Comparison of ENCODE assay signal across 18 mouse cellular contexts in genomic region chr10:85242701-85243100, GRCm38 (mm10). TPM values are rescaled to one million over a fixed set of nuclear protein-coding genes. Genes with fewer than 3 reads are reported as not detected.
DNase-seq lines count a peak whose midpoint lies in the region; ATAC-seq and TF ChIP-seq lines count a peak whose summit lies in the region.
"Had no signal": no experiment of that assay in that cellular context is flagged by ENCODE, and none has a peak within 500 bp of the region (broad histone marks: within the 10 kb centered on the region; RNA-seq: fewer than 3 reads in every experiment).

No protein-coding gene starts in this region.

- ATAC-seq in hindbrain, embryonic 11.5 days (ENCODE audit: low FRiP score), result no peak
- ATAC-seq: forebrain, embryonic 13.5 days; forebrain, postnatal 0 days; intestine, embryonic 16.5 days had no signal

- H3K9ac ChIP-seq in hindbrain, embryonic 11.5 days (ENCODE audit: low read depth, low read length), result no peak overlapping the region
- H3K9ac ChIP-seq: embryonic facial prominence, embryonic 13.5 days; forebrain, embryonic 13.5 days; forebrain, postnatal 0 days; heart, embryonic 12.5 days; hindbrain, embryonic 15.5 days had no signal

- H3K4me3 ChIP-seq in hindbrain, embryonic 11.5 days (ENCODE audit: low read depth, low read length), result no peak overlapping the region
- H3K4me3 ChIP-seq in kidney, adult 2 months (ENCODE audit: insufficient read depth, low read depth, low read length), result no peak overlapping the region
- H3K4me3 ChIP-seq: embryonic facial prominence, embryonic 13.5 days; forebrain, embryonic 13.5 days; gastrocnemius, adult 2 months; heart, embryonic 12.5 days; hindbrain, embryonic 10.5 days; hindbrain, embryonic 15.5 days had no signal

- H3K27me3 ChIP-seq in hindbrain, embryonic 11.5 days (ENCODE audit: control insufficient read depth, insufficient read depth, low read length), result no peaks in the 10 kb centered on the region
- no peaks in the 10 kb centered on the region for H3K27me3 ChIP-seq in kidney, adult 2 months (replicated peaks; ENCODE audit: control insufficient read depth, insufficient read depth, low read length)
- H3K27me3 ChIP-seq: forebrain, embryonic 13.5 days; heart, embryonic 12.5 days; hindbrain, embryonic 15.5 days had no signal

- H3K9me3 ChIP-seq in hindbrain, embryonic 11.5 days (ENCODE audit: control insufficient read depth, low read length), result no peaks in the 10 kb centered on the region
- H3K9me3 ChIP-seq: embryonic facial prominence, embryonic 13.5 days; forebrain, embryonic 13.5 days; heart, embryonic 12.5 days; hindbrain, embryonic 10.5 days; hindbrain, embryonic 15.5 days had no signal

- DNase-seq in cerebellum, adult 11-12 months, result peak; percentile 80
- DNase-seq in cerebellum, adult 8-10 months, result peak; percentile 65
- DNase-seq in cerebellum, postnatal 14 days, result peak; percentile 76 to 86
- no peak for DNase-seq in layer of hippocampus, postnatal 14 days (ENCODE audit: low spot score in 2 of 2)
- DNase-seq in hindbrain, embryonic 11.5 days (ENCODE audit: low spot score), result no peak
- no peak for DNase-seq in kidney, adult 2 months
- DNase-seq: adrenal gland, adult 8-10 months; adrenal gland, postnatal 36 days; forebrain, postnatal 0 days; gastrocnemius, adult 2 months; gastrocnemius, postnatal 25 days; kidney, adult 8-10 months had no signal

- no peak for TF ChIP-seq CTCF in kidney, adult 2 months (conservative IDR thresholded peaks at IDR 0.05; ENCODE audit: insufficient read depth, insufficient read length, low read depth, low read length)

- H3K4me1 ChIP-seq in hindbrain, embryonic 11.5 days (replicated peaks; ENCODE audit: control insufficient read depth, insufficient read depth, low read length), result no peaks in the 10 kb centered on the region
- no peaks in the 10 kb centered on the region for H3K4me1 ChIP-seq in kidney, adult 2 months (ENCODE audit: control insufficient read depth, insufficient read depth, low read length)
- H3K4me1 ChIP-seq: embryonic facial prominence, embryonic 13.5 days; forebrain, embryonic 13.5 days; heart, embryonic 12.5 days; hindbrain, embryonic 10.5 days; hindbrain, embryonic 15.5 days had no signal

- WGBS in hindbrain, embryonic 11.5 days, result 91% methylated on average over 7 of the region's 7 CpGs
- 84% methylated on average over 7 of the region's 7 CpGs for WGBS in kidney, adult 2 months

- H3K27ac ChIP-seq in hindbrain, embryonic 11.5 days (ENCODE audit: low read depth, low read length), result no peak overlapping the region
- H3K27ac ChIP-seq in kidney, adult 2 months (ENCODE audit: insufficient read depth, low read depth, low read length), result no peak overlapping the region
- H3K27ac ChIP-seq: embryonic facial prominence, embryonic 13.5 days; forebrain, embryonic 13.5 days; gastrocnemius, adult 2 months; hindbrain, embryonic 10.5 days; hindbrain, embryonic 15.5 days had no signal

- no peak overlapping the region for H3K4me2 ChIP-seq in hindbrain, embryonic 11.5 days (replicated peaks; ENCODE audit: low read depth, low read length)
- H3K4me2 ChIP-seq: embryonic facial prominence, embryonic 13.5 days; forebrain, embryonic 13.5 days; heart, embryonic 12.5 days; hindbrain, embryonic 15.5 days had no signal

- no peaks in the 10 kb centered on the region for H3K36me3 ChIP-seq in hindbrain, embryonic 11.5 days (ENCODE audit: control insufficient read depth, insufficient read depth, low read length)
- no peaks in the 10 kb centered on the region for H3K36me3 ChIP-seq in kidney, adult 2 months (ENCODE audit: control insufficient read depth, insufficient read depth, low read length)
- H3K36me3 ChIP-seq: embryonic facial prominence, embryonic 13.5 days; heart, embryonic 12.5 days; hindbrain, embryonic 10.5 days; hindbrain, embryonic 15.5 days had no signal

- TF ChIP-seq POLR2A in kidney, adult 2 months (IDR thresholded peaks at IDR 0.05; ENCODE audit: low read depth, low read length), result no peak

RNA-seq across cellular contexts. Expression of gene Cry1, which starts 57.8 kb away (rescaled TPM):
- total RNA-seq in layer of hippocampus, postnatal 14 days (2021), result 10 to 100 TPM; 11.9 to 12.1 TPM
- 29.2 and 31.7 TPM in 2 replicates for polyA plus RNA-seq in hindbrain, embryonic 11.5 days (2014; fragmentation: Nextera tagmentation; extraction: Ambion mirVana)
- 1.3 TPM in 2 replicates for polyA plus RNA-seq in kidney, adult 2 months (2012; rRNA removed)

Comparison
In these comparisons a context has a peak if more than half of its experiments do, and no peak if none do; other contexts are left out.
1. DNase-seq: peak in cerebellum, adult 11-12 months (single experiment), cerebellum, adult 8-10 months (single experiment) and cerebellum, postnatal 14 days (2 of 2); none in layer of hippocampus, postnatal 14 days (0 of 2), hindbrain, embryonic 11.5 days (single experiment) and kidney, adult 2 months (single experiment).
2. RNA of gene Cry1, which starts 57.8 kb away (polyA plus RNA-seq): 29.2 to 31.7 TPM in hindbrain, embryonic 11.5 days; 1.3 TPM in kidney, adult 2 months; every median in the first group is over 10 times any median in the second.